Mouse (Mus musculus): ENCODE data around the gene Fam107b. TPM values are rescaled to one million over a fixed set of nuclear protein-coding genes. Genes with fewer than 3 reads are reported as not detected.

Gene Fam107b
- polyA plus RNA-seq, 1 experiment = 0.32 TPM

- TF ChIP-seq GATA1 (IDR thresholded peaks at IDR 0.05; ENCODE audit: low read length) = no peak
Measured at GRCm38 (mm10) chr2:3709882-3710281, 139.6 kb downstream of the Fam107b start.

DNA sequence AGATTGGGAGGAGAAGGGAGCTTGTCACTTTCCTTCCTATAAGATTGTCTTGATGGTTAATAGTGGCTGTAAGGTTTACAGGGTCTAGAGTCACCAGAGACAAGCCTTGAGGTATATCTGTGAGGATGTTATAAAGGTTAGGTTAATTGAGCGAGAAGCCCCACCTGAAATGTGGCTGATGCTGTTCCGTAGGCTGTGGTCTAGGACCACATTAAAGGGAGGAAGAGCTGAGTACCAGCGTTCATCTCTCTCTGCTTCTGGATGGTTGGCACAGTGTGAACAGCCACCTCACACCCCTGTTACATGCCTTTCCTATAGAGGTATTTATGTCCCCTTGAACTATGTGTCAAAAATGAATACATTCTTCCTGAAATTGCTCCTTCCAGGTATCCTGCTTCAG lies 140.2 kb downstream of the Fam107b start:
- no peak for TF ChIP-seq GATA1 (IDR thresholded peaks at IDR 0.05; ENCODE audit: low read length)

GRCm38 (mm10) chr2:3712369-3713042 lies 142.2 kb downstream of the Fam107b start:
- no peak for TF ChIP-seq GATA1 (IDR thresholded peaks at IDR 0.05; ENCODE audit: low read length)

DNA sequence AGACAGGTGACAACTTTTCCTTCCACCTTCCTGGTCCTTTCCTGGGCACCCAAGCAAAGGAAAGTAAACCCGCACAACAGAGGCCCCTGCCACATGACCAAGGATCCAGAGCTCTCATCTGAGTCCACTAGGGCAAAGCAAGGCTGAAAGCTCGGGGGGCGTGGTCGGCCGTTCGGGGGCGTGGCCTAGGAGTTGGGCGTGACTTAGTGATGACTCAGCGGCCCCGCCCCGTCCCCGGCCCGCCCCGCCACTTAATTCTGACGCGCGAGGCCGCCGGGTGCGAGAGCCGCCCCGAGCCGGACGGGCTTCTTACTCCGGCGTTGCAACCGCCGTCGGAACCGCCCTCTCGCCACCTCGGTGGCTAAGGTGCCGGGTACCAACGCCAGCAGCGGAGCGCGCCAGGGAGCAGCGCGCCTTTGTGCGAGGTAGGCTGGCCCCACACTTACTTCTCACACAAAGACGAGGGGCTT lies 143.0 kb downstream of the Fam107b start:
- no peak for TF ChIP-seq GATA1 (IDR thresholded peaks at IDR 0.05; ENCODE audit: low read length)

DNA sequence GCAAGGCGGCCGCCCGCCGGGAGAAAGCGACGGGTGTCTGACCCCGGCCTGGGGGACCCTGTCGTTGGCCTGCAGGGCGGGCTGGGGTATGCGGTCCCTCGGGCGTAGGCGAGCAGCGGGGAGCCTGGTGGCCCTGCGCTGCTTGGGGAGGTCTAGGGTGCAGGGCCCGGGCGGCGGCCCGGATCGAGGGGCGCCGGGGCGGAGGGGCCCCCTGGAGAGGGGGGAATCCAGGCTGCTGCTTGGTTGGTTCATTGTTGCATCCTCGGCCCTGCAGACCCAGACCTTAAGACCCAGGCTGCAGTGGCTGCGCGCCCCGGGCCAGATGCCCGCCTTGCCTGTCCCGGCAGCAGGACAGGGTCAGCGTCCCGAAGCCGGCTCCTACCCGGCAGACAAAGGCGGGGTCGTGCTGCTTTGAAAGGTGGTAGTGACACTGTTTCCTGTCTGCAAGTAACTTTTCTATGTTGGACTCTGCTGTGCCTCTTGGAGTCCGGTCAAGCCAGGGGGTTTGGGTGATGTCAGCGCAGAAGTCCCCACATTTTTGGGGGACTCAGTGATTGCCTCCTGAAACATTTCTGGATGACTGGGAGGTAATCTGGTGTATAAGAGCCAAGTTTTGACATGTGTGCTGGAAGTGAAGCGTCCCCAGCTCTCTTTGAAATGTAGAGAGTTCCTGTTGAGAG lies 143.5 kb downstream of the Fam107b start:
- TF ChIP-seq GATA1 (IDR thresholded peaks at IDR 0.05; ENCODE audit: low read length) = no peak

DNA sequence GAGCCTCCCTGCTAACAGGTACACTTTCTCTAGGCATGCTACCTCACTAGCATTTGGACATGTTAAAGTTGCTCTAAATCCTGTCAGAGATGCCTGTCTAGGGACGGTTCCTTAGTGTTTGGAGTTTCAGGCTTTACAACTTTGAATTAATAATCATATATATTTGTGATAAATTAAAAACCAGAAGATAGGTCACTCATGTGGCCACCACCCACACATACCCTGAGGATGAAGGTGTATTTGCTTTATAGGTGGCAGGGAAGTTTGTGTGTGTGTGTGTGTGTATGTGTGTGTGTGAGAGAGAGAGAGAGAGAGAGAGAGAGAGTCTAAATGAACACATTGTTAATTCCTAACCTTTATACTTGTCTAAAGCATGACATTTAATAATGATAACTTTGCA lies 144.2 kb downstream of the Fam107b start:
- TF ChIP-seq GATA1 (IDR thresholded peaks at IDR 0.05; ENCODE audit: low read length) = no peak

GRCm38 (mm10) chr2:3715424-3715823 lies 145.1 kb downstream of the Fam107b start:
- no peak for TF ChIP-seq GATA1 (IDR thresholded peaks at IDR 0.05; ENCODE audit: low read length)

- TF ChIP-seq GATA1 (IDR thresholded peaks at IDR 0.05; ENCODE audit: low read length) = no peak
Measured at GRCm38 (mm10) chr2:3717268-3717667, 147.0 kb downstream of the Fam107b start.

DNA sequence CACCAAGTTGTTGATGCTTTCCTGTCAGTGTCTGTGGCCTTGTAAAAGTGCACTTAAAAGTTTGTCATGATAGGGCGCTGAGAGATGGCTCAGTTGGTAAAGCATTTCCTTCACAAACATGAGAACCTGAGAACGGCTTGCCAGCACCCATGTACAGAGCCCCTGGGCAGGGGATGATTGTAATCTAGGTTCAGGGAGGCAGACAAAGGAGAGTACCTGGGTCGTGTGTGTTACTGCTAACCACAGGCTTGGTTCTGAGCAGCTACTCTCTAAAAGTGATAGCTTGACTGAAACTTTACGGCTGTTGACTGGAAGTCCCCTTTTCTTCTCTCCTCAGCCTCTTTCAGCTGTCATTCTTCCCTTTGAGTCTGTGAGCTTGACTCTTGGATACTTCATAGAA lies 147.6 kb downstream of the Fam107b start:
- no peak for TF ChIP-seq GATA1 (IDR thresholded peaks at IDR 0.05; ENCODE audit: low read length)

- no peak for TF ChIP-seq GATA1 (IDR thresholded peaks at IDR 0.05; ENCODE audit: low read length)
Measured at GRCm38 (mm10) chr2:3721107-3721506, 150.8 kb downstream of the Fam107b start.

DNA sequence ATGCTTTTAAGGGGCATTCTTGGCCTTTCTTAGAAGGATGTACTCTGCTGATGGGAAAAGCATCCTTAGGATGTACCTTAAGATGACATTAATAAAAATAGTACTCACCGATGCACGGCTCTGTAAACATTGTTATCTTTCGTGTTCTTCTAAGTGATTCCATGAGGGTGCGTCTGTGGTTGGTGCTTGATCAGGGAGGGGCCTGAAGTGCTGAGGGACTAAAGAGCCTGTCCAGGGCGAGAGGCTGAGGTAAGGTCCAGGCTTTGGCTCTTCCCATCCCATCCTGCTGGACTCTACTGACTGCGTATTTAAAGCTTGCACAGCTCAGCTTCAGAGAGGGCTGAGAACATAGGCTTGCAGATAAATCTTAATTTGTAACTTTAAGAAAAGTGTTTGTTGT lies 151.7 kb downstream of the Fam107b start:
- TF ChIP-seq GATA1 (IDR thresholded peaks at IDR 0.05; ENCODE audit: low read length) = no peak

DNA sequence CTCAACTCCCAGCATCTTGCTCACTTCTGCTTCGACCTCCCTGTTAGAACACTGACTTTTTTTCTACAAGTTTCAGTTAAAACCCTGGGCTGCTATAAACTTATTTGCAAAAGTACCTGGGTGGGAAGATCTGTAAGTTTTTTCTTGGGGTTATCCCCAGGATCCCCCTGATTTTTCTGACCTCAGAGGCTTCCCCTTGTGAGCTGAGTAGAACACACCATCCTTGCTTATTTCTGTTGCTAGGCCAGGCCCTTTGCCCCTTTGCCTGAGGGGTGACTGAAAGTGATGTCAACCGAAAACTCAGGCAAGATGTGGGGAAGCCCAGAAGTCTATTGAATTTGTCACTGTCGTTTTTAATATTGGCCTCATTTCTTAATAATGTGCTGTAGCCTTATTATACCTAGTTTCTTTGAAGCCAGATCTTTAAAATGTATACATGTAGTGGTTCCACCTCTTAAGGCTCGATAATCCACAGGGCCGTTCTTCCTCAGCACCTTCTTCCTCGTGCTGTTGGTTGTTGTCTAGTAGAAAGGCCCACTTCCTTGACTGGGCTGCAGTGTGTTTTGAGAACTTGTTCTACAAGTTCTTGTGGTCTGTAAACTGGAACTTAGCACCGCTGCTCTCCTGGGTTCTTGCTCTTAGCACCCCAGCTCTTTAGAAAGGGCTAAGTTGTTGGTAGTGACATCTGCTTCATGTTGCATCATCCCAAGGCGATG lies 153.3 kb downstream of the Fam107b start:
- TF ChIP-seq GATA1 (IDR thresholded peaks at IDR 0.05; ENCODE audit: low read length) = no peak

GRCm38 (mm10) chr2:3726501-3727078 lies 156.3 kb downstream of the Fam107b start:
- TF ChIP-seq GATA1 (IDR thresholded peaks at IDR 0.05; ENCODE audit: low read length) = no peak

DNA sequence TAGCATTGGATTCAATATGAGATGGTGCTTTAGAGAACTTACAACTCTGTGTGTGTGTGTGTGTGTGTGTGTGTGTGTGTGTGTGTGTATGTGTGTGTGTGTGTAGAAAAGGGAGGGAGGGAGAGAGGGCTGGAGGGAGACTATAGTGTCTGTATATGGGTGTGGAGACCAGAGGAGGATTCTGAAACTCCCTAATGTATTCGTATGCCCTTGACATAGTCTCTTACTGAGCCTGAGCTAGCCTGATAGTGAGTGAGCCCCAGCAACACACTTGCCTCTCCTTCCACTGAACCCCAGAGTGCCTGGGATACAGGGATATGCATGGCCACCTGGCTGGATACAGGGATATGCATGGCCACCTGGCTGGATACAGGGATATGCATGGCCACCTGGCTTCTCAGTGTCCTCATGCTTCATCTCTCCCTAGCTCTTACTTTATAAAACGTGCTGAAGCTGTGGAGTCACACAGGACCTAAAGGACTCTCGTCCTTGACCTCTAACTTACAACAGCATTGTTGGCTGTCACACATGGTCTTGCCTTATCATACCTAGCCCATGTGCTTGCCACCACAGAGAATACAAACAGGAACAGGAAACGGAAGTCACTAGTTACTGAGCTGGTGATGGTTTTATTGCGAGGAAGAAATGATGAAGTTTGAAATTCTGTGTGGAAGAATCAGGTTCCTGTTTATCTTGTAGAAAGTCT lies 157.1 kb downstream of the Fam107b start:
- no peak for TF ChIP-seq GATA1 (IDR thresholded peaks at IDR 0.05; ENCODE audit: low read length)

DNA sequence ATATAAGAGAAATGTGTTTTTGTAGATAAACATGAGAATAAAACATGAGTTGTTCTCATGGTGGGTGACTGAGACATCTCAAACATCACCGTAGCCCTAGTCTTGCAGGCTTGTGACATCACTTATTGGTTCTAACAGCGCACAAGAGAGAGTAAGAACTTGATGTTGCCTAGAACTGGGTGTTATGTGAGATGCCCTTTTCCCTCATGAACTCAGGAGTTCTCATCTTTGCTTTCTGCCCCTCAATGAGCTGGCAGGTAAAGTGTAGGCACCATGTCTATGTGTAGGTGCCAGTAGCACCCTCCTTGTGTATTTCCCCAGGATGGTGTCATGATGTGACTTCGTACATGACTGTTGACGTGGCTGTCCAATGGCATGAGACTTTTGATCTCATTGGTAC lies 157.8 kb downstream of the Fam107b start:
- no peak for TF ChIP-seq GATA1 (IDR thresholded peaks at IDR 0.05; ENCODE audit: low read length)

Measured in G1E-ER4 (cell line).